Mouse (Mus musculus): ENCODE measurements around the gene Foxc2.

DNA sequence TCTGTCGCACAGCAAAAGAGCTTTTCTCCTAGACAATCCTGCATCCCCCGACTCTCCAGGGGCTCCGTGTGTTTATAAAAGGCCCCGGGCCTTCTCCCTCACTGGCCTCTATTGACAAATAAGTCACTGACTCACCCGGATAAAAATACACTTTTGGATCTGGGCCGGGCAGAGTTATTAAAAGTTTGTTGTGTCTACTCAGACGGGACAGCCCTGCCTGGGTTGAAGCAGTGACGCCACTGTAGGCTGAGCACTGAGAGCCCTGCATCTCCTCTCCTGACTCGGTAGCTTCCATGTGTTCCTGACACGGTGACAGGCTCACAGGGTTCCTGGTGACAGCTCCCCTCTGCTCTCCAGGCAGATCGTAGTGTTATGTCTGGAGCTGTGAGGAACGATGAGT is 36.4 kb downstream of the Foxc2 start:
- TF ChIP-seq ZNF384 (IDR thresholded peaks at IDR 0.05; ENCODE audit: low read depth, low read length) (no peak), ZC3H11A (IDR thresholded peaks at IDR 0.05; ENCODE audit: borderline replicate concordance, low read depth, low read length) (no peak)

All from ES-E14 (cell line).